Mouse (Mus musculus) heart, adult 9 months (tissue): ENCODE data around the gene Rxra.

ENCODE experiments used
- DNase-seq, 2 experiments: peaks; one replicate each; pipeline ENCODE4 v3.0.0; 2022; ENCODE audit warnings: low spot score in 2 of 2

The Rxra gene

DNA sequence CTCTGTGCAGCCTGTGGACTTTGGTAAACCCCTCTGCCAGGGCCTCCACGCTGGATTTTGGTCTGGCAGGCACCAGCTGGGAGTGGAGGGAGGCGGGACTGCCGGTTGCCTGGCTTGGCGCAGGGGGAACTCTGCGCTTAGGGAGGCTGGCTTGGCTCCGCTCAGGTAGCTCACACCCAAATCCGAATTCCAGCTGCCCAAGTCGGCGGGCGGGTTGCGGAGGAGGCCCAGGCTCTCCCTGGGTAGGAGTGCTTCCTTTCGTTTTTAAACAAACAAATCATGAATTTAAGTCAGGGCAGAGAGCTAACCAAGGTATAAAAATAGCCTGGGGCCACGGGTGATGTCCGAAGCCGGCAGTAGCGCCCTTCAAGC, at the start of gene Rxra:
TSS of gene Rxra (plus strand) at position 335 of the 372 bp plus-strand sequence.
- DNase-seq = peak; percentile 73 to 77

DNA sequence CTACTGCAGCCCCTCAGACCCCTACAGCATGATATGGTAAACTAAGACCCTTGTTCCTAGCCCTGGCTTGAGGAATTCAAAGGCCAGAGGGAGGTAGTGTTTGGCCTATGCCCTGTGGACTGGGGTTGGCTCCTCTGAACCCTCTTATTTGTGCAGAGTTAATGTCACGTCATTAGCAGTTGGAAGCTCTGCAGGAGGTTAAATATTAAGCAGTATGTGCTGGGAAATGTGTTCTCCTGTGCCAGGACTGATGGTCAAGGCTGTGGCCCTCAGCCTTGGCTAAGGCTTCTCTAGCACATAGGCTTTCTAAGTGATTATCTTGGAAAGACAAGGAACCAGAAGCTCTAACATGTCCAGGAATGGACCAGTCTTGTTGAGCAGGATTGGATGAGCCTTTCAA, 49.6 kb upstream of the Rxra start:
- no peak for DNase-seq

- no peak for DNase-seq
Observed at GRCm38 (mm10) chr2:27630601-27631285, 45.5 kb upstream of the Rxra start.

GRCm38 (mm10) chr2:27633471-27633870, 42.8 kb upstream of the Rxra start:
- no peak for DNase-seq

DNA sequence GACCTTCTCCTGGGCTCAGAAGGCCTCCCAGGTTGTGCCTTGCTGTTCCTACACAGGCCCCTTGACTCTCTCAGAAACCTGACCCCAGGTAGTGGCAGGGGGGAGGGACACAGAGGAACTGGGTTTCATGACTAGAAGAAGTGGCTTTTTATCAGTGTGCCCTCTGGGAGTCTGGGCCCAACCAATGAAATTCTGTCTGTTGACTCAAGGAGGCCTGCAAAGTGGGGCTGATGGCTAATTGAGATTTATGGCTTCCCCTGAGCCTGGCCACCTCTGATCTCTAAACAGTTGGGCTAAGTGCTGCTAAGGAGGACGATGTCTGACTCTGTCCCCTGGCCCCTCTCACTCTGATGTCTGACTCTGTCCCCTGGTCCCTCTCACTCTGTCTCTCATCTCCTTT, 42.2 kb upstream of the Rxra start:
- DNase-seq = no peak

DNA sequence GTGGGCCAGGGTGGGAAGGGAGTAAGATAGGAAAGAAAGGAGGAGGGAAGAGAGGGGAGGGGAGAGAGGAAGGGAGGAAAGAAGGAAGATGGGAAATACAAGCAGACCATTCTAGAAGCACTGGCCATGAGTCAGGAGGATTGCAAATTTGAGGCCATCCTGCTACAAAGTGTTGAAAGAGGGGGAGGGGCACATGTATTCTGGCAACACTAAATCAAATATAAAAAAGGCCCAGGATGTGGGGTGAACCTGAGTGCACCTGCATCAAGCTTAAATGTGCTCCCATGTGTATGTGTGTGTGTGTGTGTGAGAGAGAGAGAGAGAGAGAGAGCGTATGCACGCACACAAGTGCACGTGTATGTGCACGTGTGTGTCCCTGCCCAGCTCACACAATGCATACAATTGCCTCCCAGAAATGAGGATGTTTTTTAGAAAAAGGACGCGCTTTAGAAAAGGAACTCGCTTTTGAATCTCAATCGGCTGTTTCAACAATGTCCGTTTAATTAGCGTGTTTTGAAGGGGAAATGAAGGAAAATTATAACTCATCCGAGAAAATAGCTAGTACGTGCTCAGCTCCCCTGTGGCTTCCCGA, 41.0 kb upstream of the Rxra start:
- DNase-seq = no peak

DNA sequence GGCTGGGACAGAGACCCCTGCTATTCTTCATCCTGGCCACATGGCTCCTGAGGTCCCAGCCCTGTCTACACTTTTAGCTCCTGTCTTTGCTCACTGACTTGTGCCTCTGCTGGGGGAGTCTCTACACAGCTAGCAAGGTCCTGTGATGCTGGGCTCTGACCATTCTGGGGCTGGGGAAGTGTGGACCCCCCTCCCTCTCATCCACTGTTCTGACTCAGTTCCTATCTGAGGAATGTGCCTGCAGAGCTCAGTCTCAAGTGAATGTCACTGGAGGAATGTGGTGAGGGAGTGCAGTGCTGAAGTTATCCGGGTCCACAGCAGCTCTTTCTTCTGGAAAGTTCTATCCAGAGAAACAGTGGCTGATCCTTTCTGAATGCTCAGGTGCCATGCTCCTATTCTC, 39.4 kb upstream of the Rxra start:
- DNase-seq = no peak

DNA sequence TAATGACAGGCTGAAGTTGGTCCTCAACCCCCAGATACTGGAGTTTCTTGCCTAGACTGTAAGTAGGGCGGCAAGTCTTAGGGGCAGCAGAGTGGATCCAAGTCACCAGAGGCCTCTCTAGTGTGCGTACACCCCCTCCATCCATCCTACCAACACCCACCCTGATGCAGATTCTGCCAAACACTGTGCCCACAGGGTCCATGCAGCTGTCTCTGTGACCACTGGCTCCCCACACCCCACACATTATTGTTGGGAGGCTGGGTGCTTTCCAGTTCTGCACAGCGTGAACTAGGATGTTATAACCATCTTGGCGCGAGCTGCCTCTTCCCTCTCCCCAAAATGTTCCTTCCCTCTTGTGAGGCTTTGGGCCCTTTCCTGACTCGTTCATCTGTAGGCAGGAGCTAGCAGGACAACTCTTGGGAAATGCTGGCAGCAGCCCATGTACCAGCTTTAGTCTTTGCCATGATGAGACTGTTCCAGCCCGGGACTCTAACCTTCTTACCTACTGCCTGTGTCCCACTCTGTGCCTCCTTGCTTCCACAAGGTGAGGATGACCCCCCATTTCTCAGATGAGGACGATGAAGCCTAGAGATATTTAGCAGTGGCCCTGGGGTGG, 38.9 kb upstream of the Rxra start:
- DNase-seq = no peak

GRCm38 (mm10) chr2:27639631-27640334, 36.5 kb upstream of the Rxra start:
- no peak for DNase-seq

DNA sequence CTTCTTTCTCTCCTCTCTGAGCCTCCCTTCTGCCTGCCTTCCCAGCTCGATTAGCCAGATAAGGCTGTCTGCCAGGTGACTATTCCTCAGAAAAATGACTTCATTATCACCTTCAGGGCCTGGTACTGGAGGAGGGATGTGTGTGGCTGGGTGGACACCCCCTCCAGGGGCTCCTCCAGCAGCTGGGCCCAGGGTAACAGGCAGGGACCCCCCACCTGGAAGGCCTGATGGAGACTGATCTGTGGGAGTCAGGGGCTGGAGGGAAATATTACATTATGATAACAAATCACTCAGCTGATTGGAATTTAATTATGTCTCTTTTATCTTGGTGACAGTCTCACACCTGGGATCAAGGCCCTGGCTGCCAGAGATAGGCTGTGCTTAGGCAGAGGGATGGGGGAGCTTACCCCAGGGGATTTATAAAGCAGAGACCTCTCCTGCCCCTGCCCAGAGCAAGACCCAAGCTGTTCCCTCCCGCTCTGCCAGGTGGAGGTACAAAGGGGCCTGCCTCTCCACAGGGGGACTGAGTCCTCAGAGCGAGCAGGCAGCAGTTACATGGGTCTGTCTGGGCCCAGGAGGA, 35.2 kb upstream of the Rxra start:
- no peak for DNase-seq

DNA sequence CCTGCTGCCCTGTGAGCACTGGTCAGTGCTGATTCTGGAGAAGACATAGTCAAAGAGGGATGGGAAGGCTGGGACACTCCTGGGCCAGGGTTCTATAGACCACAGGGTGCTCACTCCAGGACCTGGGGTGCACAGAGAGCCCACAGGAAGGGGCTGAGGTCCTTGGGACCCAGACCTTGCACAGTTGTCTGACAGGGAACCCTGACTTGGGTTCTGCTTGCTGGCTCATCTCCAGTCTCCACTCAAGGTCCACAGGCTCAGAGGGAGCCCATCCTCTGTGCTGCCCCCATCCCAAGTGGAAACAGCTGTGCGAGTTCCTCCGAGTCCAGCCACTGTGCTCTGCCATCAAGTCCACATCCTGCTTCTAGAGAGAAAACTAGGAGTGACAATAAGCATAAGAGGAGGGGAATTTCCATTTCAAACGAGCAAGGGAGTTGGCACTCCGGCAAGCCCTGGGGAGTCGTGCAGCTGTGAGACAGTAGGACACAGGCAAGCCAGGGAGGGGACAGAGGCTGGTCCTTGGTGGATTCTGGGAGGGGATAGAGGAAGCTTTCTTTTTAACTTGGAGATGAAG, 31.6 kb upstream of the Rxra start:
- DNase-seq = peak in 1 of 2 experiments; percentile 45

DNA sequence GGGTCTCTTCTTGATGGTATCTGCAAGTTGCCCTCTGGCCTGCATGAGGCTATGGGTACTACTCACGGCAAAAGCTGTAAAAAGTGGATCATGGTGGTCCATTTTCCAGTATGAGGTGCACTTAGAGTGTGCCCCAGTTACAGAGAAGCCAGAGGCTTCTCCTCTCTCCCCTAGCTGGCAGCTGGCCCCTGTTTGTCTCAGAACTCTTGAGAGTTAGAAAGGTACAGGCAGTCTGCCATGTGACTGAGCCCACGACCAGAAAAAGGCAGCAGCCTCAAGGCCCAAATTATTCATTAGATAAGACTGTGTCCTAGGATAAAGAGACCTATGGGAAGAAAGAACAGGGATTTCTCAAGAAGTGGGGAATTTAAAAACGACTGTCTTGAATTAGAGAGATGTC, 30.8 kb upstream of the Rxra start:
- DNase-seq = peak in 1 of 2 experiments; percentile 14

GRCm38 (mm10) chr2:27649862-27650661, 26.2 kb upstream of the Rxra start:
- DNase-seq = no peak

GRCm38 (mm10) chr2:27650991-27651390, 25.2 kb upstream of the Rxra start:
- DNase-seq = no peak

DNA sequence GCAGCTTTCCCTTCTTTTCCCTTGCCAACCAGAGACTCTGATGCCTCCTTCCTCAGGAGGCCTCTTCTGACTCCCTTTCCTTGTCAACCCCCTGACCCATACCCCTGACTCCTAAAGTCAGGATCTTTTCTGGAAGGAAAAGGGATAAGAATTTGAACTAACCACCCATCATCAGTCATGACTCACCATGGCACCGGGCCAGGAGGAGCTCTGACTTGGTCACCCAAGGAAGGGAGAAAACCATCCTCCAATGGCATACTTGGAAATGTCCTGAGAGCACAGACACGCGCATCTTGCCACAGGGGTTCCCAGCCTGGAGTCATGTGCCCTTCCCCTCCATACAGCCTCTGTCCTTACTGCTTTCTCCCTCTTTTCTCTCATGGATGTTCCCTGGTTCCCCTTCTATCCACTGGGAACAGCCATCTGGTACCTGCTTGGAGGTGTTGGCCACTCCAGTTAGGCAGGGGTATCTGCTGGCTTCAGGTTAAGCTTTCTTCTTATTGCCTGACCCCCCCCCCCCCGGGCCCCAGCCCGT, 22.7 kb upstream of the Rxra start:
- DNase-seq = no peak

- DNase-seq = no peak
Observed at GRCm38 (mm10) chr2:27654321-27655232, 21.7 kb upstream of the Rxra start.

DNA sequence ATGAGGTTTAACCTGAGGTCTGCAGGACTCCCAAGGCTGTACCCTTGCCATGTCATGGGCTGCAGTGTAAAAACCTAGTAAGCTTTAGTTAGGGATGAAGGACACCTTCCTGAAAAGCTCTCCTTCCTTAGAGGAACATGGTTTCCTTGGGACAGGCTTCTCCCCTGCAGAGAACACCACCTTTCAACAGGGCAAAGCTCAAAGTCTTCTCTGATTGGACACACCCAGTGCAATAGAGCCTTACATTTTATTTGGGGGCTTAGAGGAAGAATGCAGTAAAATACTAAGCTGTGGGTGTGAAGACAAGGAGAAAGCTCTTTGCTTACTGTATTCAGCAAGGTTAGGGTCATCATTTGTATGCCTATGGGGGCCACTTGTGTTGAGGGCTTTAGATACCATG, 19.7 kb upstream of the Rxra start:
- DNase-seq = no peak

DNA sequence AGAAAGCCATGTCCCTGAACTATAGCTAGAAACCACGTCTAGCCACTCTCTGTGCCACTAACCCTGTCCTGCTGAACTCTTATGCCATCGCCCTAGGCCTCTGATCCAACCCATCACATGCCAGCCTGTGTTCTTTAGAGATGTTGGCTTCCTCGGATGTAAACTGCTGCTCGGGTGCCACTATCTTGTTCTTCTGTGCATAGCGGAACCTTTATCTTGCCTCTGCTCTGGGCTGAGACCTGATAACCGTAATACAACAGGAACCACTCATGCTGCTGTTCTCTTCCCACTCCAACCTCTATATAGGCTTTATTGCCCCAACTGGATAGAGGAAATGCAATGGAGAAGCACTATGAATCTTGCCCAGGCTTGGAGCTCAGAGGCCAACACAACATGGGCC, 11.0 kb upstream of the Rxra start:
- no peak for DNase-seq

DNA sequence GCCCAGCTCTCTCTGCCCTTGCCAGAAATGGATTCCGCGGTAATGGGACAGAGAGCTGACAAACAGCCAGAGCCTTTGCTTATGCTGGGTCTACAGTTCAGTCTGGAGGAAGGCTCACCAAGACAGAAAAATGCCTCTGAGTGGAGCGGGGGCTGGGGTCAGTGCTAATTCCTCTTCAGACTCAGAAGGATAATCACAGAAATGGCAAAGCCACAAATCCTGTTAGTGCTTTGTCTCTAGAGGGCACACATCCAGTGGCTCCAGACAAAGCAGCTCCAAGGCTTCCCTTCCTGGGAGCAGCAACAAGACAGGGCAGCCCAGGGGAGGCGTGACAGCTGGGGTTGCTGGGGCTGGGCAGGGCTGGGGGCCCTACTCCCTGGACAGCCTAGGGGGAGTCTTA, 9.5 kb upstream of the Rxra start:
- no peak for DNase-seq

GRCm38 (mm10) chr2:27667677-27668076, 8.6 kb upstream of the Rxra start:
- no peak for DNase-seq
